Mouse (Mus musculus) lung, postnatal 0 days (tissue): ENCODE measurements at regions not wholly inside any gene's neighbourhood (a gene's known extent, or its start where the extent isn't known, plus 50 kb on each side); places are given as distances from the start of the nearest gene placed in this dataset.

ENCODE experiments used
- CTCF ChIP-seq: IDR thresholded peaks from 2 replicates; pipeline ENCODE4 v1.5.1; 2016; ENCODE audit warnings: antibody characterized with exemption, mild to moderate bottlenecking
- EP300 ChIP-seq: IDR thresholded peaks from 2 replicates; pipeline ENCODE4 v1.6.1; 2016; ENCODE audit warnings: antibody characterized with exemption, mild to moderate bottlenecking, control low read depth

DNA sequence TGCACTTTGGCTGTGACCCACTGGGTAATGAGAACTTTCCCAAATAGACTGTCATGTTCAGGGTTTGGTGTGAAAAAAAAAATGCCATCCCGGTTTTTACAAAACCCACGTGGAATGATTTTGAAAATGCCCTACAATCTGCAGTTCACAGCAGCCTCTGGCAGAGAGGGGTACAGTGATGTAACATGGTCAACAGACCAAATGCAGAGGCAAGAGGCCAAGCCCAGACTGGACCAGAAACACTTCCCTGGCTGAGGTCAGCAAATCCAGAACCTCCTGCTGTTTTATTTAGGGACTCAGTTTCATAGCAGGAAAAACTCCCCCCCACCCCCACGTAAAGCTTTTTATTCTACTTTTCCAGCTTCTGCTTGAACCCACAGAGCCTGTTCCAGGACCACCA, 267.4 kb downstream of the Maf start:
- TF ChIP-seq CTCF (no peak), EP300 (no peak)
